Mouse (Mus musculus) forelimb bud, embryonic 11.5 days (tissue): ENCODE data around the gene Tmem51.
A peak's percentile ranks its signal among the peaks of the same experiment; 100 is the strongest.
"Not testable (repeated sequence)": the region's sequence is repeated elsewhere in the genome, so short reads cannot be mapped to it uniquely, and the experiment has no call there.

Source experiments
- DNase-seq: peaks from one replicate; pipeline ENCODE4 v3.0.0-alpha.2; 2012; ENCODE audit warnings: low read depth, low spot score

Gene Tmem51

DNA sequence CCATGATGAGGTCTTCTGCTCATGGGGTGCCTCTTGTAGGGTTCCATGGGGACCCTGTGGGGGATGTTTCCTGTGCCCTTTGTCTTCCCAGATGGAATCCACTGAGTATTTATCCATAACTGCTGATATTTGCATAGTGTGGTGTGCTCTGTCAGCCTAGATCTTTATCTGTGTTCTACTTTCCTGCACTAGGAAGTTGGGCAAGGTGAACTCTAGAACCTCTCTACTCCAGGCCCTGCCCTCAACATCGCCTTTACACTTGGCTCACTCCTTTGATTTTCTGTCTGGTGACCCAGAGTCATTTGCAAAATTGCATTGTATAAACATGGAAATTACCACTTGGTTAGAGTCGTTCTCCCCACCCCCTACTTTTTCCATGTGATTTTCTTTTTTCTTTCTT, 59.6 kb downstream of the Tmem51 start:
- DNase-seq = no peak

DNA sequence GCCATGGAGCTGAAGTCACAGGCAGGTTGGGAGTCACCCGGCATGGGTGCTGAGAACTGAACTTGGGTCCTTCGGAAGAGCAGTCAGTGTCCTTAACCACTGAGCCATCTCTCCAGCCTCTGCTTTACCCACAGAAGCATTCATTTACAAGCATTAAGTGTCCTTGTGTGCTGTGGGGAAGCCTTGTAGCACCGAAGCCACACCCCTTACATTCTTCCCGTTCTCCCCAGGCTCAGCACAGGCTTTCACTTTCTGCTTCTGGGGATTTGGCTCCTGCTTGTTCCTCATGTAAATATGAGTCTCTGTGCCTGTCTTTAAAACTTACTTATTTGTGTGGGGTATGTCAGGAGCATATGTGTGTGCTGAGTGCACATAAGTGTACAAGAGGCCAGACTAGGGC, 60.9 kb downstream of the Tmem51 start:
- no peak for DNase-seq

DNA sequence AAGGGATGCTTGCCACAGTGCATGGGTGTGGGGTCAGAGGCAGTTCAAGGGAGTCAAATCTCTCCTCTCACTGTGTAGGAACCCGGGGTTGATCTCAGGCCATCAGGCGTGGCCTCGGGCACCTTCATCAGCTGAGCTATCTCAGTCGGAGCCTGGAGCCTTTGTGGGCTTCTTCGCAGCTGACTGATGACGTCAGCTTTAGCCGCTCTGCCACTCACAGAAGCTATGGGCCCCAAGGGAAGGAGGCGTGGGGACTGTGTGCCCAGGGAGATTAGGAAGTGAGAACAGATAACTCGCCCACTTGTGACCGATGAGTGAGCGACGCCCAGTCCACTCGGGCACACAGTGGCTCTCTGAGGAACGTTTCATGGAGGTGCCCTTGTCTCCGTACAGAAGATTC, 66.4 kb downstream of the Tmem51 start:
- DNase-seq = no peak

DNA sequence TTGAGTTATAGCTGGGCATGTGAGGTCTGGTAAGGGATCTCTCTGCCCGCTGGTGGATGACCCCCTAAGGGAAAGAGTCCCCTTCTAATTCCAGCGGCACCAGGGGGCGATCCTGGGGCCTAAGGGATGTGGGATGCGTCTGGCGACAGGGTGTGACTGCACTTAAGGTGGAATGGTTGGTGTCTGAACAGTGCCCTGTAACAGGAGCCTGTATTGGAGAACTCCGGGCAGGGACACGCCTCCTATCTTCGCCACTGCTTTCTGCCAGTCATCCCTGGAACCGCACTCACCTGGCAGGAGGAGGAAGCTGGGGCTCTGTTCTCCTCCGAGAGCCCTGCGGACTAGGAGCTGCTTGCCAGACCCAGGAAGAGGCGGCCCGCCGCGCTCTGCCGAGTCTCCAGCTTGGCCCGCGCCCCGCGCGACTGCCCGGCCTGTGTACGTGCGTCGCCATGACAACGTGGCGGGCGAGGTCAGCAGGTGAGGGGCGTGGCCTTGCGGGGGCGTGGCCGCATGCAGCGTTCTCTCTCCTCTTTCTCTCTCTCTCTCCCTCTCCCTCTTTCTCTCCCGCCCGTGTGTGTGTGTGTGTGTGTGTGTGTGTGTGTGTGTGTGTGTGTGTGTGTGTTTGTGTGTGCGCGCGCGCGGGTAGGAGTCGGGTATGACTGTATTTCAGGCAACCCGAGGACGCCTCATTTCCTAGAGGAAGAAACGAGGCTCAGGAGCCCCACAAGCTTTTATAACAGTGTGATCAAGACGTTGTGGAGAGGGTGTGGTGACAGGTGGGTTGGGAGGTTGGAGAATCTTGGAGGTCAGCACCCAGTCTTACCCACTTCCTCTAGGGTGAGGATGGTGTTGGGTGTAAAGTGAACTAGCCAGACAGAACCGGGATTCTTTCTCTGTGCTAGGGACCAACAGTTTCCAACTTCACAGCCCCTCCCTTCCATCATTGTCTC, 69.2 kb downstream of the Tmem51 start, which contains the start of gene Fhad1:
Fhad1 (minus strand) TSS at position 424 of the 950 bp plus-strand sequence.
- DNase-seq = peak; percentile 83

DNA sequence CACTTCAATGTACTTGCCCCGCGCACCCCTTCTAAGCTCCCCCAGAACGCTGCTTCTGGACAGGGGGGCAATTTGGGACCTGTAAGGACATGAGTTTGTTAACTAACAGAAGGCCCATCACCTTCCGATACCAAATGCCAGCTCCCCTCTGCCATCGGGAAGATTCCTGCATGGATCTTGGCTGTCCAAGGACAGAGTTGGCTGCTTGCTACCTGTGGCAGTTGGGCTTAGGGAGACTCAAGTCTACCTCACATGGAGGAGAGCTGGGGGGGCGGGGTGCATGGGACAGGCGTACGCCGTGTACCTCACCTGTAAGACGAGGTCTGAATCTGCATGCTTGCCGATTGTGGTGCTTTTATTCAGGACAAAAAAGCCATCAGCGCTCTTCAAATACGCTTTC, 72.9 kb downstream of the Tmem51 start:
- no peak for DNase-seq

DNA sequence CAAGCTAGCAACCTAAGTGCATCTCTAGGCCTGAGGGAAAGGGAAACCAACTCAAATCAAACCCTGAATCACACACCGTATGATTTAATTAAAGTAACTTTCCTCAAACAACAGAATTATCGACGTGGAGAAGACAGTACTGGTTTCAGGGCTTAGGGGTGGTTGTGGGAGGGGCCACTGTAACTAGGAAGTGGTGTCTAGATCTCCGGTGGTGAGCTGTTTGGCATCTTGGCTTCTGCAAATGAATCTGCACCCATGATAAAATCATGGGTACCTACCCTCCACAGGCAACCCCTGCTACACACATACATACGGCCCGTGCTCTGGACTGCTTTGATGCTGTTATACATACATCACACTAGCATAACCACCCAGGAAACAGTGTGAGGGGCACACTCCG, 73.7 kb downstream of the Tmem51 start:
- no peak for DNase-seq

DNA sequence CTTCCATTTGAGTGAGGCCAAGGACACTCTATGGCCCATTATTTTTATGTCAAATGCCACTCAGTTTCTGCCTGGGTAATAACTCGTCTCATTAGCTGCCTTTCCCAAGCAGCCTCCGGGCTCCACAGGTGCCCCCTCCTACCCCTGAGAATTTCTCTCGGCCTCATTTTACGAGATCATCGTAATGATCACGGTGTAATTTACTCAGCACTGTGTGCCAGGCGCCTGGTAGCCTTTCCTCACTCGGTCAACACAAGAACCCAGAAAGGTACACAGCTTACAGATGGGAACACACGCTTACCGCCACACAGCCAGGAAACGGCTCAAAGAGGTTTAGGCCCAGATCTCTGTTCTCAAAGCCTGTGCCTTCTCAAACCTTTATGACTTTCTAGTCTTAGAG, 75.9 kb downstream of the Tmem51 start:
- peak; percentile 69 for DNase-seq

DNA sequence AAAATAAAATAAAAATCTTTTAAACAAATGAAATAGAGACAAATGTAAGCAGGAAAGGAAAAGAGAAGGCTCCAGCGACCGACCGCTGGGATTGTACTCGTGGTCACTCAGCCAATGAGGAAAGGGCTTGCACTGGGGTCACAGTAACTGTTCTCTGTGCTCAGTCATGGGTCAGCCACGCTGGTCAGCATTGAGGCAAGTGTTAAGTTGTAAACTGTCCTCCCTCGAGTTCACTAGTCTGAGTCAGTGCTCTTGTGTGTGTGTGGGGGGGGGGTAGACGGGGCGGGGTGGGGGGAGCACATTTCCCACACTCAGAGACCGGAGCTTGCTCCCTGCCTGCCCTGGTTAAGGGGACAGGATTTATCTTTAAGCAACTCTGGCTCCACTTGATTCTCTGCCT, 83.5 kb downstream of the Tmem51 start:
- no peak for DNase-seq

DNA sequence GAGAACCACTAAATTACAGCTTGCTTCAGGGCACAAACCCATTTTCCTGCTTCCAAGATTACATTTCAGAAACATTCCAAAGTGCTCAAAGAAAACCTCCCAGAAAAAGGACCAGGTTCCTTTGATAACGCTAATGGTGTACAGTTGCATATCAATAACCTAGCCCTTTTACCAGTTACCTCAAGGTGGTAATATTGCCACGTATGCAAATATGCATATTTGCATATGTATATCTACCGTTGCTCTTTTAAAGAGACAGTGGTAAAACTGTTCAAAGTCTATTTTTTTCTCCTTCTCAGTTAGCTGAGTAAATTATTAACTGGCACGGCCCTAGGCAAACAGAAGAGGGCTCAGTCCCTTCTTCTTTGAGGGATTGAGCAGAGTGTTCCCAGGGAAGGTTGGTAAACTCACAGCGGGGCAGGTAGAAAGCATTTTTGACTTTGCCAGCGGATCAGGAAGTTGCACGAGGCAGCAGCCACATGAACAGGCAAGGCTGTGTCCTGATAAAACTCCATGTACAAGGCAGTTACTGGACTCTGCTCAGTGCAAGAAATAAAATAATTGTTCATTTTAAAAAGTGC, 84.5 kb downstream of the Tmem51 start:
- no peak for DNase-seq

DNA sequence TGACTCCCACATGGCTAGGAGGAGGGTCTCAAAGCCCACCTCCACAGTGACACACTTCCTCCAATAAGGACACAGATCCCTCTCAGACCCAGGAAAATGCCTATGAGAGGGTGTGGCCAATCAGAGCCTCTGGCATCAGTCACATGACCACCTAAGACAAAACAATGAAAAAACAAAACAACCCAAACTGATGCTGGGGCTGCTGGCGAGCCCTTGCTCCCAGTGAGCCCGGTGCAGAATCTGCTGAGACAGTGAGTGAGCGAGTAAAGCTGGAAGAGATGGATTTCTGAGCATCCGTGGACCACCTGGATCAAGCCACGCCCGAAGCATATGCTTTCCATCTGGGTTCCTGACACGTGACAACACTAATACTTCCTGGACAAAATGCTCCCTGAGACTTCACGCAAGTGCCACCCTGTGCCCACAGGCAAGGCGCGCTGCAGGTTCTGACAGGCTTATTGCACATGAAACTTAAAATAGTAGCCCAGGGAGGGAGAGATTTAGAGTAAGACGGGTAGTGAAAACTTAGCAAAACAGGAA, 85.8 kb downstream of the Tmem51 start:
- peak; percentile 68 for DNase-seq

DNA sequence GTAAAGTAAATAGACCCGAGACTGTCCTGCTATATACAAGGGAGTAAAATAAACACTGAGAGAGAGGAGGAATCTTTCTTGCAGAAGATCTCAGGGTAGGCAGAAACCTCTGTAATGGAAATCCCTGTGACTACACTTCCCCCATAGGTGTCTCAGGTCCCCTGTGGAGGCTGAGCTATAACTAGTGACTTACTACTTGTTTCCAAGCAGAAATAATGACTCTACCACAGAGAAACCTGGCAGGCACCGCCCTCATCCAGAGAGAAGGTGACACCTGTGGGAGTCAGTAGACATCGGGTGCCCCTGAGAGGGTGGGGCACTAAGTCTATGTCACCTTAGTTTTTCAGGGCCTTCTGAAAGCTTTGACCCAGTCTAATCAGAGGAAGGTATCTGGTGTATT, 87.2 kb downstream of the Tmem51 start:
- DNase-seq = no peak

DNA sequence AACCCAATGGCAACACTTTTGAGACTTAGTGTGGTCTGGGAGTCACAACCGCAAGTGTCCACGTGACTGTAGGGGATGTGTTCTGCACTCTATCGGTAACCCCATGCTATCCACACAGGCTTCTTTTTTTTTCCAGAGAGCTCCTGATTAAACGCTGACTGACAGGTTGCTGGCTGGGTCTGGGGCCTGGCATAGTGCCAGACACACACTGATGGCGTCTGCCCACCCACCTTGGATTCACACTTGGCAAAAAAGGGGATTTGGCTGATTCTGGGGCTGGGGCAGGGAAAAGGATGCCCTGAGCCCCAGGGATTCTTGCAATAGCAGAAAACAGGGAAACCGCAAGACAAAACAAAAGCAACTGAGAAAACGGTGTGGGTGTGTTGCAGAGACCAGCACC, 88.0 kb downstream of the Tmem51 start:
- DNase-seq = no peak

DNA sequence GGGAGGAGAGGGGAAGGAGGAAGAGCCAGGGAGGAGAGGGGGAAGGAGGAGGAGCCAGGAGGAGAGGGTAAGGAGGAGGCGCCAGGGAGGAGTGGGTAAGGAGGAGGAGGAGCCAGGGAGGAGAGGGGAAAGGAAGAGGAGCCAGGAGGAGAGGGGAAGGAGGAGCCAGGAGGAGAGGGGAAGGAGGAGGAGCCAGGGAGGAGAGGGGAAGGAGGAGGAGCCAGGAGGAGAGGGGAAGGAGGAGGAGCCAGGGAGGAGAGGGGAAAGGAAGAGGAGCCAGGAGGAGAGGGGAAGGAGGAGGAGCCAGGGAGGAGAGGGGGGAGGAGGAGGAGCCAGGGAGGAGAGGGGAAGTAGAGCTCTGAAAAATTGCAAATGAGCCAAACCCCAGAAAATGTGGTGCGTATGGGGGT, 90.0 kb downstream of the Tmem51 start:
- DNase-seq = not testable (repeated sequence)

DNA sequence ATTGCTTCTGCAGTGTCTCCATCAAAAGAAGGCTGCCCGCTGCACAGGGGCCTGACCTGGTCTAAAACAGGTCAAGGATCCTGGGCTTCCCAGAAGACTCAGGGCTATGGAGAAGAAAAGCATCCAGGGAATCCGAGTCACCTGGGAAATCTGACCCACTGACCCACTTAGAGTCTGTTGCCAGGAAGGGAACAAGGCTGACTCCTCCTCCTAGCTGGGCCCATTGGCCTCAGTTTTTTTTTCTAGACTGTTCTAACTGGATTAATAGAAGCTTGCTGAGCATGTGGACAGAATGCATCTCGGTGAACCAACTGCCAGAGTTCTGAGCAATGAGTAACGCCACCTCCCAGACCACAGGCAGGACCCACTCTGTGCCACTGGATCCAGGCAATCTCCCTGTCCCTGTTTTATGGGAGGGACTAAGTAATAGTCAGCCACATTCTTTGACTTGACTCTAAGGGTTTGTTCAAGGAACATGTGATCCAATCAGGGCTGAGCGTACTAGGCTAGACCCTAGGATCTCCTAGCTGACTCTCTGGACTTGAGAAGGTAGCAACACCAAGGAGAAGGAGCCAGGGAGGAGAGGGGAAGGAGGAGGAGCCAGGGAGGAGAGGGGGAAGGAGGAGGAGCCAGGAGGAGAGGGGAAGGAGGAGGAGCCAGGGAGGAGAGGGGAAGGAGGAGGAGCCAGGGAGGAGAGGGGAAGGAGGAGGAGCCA, 90.6 kb downstream of the Tmem51 start:
- DNase-seq = no peak

DNA sequence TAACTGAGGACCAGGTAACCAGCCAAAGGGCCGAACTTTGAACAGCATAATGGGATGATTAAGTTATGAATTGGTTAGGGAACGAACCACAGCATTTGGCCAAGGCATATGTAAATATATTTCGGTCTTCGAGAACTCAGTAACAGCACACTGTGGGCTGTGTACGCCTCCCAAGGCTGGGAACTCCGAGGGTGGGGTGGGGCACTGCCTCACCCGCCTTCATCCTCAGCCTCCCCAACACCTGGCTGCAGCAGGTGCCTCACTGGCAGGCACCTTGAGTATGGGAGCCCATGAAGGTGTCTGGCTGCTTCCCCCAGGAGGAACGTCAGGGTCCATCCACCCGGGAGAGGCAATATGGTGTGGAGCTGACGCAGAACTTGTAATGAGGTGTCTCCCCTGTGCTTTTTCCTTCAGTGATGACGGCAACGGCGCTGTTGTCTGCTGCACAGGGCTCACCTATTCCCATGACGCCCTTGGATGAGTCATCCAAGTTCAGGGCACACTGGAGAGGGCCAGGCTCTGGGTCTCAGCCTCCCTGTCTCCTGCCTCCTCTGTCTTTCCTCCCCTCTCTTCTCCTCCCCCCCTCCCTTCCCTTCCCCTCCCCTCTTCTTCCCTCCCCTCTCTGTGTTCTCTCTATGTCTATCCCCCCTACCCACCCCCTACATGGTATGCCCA, 91.4 kb downstream of the Tmem51 start:
- DNase-seq = no peak

DNA sequence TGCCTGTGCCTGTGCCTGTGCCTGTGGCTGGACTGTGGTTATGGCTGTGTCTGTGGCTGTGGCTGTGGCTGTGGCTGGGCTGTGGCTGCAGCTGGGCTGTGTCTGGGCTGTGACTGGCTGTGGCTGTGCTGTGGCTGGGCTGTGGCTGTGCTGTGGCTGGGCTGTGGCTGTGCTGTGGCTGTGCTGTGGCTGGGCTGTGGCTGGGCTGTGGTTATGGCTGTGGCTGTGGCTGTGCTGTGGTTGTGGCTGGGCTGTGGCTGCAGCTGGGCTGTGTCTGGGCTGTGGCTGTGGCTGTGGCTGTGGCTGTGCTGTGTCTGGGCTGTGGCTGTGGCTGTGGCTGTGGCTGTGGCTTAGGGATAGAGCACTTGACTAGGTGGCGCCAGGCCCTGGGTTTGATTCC, 95.9 kb downstream of the Tmem51 start:
- DNase-seq = no peak

DNA sequence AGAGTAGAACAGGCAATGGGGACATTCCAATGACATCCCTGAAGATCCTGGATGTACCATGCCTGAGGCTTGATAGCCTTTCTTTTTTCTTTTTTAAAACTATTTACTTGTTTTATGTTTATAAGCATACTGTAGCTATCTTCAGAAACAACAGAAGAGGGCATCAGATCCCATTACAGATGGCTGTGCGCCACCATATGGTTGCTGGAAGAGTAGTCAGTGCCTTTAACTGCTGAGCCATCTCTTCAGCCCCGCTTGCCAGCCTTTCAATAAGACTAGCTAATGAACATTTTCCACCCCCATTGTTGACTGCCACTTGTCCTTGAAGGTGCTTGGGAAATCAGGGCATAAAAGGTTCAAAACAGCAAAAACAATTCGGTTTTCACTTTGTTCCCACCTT, 100.4 kb downstream of the Tmem51 start:
- no peak for DNase-seq

DNA sequence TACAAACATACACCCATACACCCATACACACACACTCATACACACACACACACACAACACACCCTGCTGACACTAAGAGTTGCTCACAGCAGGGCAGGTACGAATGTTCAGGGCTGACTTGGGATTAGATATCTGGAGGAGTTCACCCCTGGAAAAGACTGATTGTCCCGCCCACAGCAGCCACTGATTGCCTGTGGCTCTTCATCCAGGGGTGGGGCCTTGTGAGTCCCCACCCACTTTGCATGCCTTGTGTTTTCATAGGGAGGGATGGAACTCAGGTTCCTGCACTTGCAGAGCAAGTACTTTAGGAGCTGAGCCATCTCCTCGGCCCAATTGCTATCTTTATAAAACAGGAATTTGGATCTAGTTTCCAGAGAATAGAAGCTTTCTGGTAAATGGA, 102.6 kb downstream of the Tmem51 start:
- no peak for DNase-seq
